Mouse (Mus musculus) hindbrain, embryonic 16.5 days (tissue): Measurements from ENCODE around the gene Tle2. TPM values are rescaled to one million over a fixed set of nuclear protein-coding genes. Genes with fewer than 3 reads are reported as not detected.

Experiments
- ATAC-seq: fragments of 200-750 bp; cut with Nextera tagmentation; 2 replicates; pipeline ENCODE4 v1.8.0; 2017; ENCODE audit warnings: moderate TSS enrichment, moderate library complexity
- H3K27ac ChIP-seq: fragments of 300-500 bp; sonication (generic); 2 replicates; pipeline ENCODE4 v1.5.1; 2014; ENCODE audit warnings: low read depth, mild to moderate bottlenecking, control low read depth, low read length, moderate library complexity
- H3K27me3 ChIP-seq: fragments of 300-500 bp; sonication (generic); replicated peaks from 2 replicates; pipeline ENCODE4 v1.6.1; 2014; ENCODE audit warnings: low read length; ENCODE audit not compliant: control insufficient read depth, insufficient read depth
- H3K36me3 ChIP-seq: fragments of 300-500 bp; sonication (generic); 2 replicates; pipeline ENCODE4 v1.6.1; 2014; ENCODE audit warnings: mild to moderate bottlenecking, low read length, moderate library complexity, mixed read lengths; ENCODE audit not compliant: control insufficient read depth, insufficient read depth
- H3K4me1 ChIP-seq: fragments of 300-500 bp; sonication (generic); 2 replicates; pipeline ENCODE4 v1.6.1; 2014; ENCODE audit warnings: low read depth, low read length; ENCODE audit not compliant: control insufficient read depth, insufficient read depth
- H3K4me2 ChIP-seq: fragments of 300-500 bp; sonication (generic); 2 replicates; pipeline ENCODE4 v1.6.1; 2014; ENCODE audit warnings: mild to moderate bottlenecking, low read length, control low read depth, moderate library complexity
- H3K4me3 ChIP-seq: fragments of 300-500 bp; sonication (generic); 2 replicates; pipeline ENCODE4 v1.5.1; 2014; ENCODE audit warnings: mild to moderate bottlenecking, low read length, control low read depth, moderate library complexity
- H3K9ac ChIP-seq: fragments of 300-500 bp; sonication (generic); 2 replicates; pipeline ENCODE4 v1.6.1; 2014; ENCODE audit warnings: low read depth, mild to moderate bottlenecking, control low read depth, low read length, moderate library complexity
- H3K9me3 ChIP-seq: fragments of 300-500 bp; sonication (generic); 2 replicates; pipeline ENCODE4 v1.6.1; 2014; ENCODE audit warnings: mild to moderate bottlenecking, low read length, moderate library complexity; ENCODE audit not compliant: control insufficient read depth
- WGBS: fragments of 180-500 bp; shearing (Covaris S2); extraction: QIAGEN DNeasy Blood & Tissue Kit; methylation state at CpG from one replicate; pipeline ENCODE4 v1.1.7; 2014; 5-methylcytosine and 5-hydroxymethylcytosine counted together
- polyA plus RNA-seq: library from polyadenylated mRNA; unstranded; fragments of >200 nt; fragmentation: Nextera tagmentation; extraction: Ambion mirVana; gene quantifications from 2 replicates; pipeline ENCODE4 v1.2.1, GENCODE M21; 2015

Tle2 gene
- polyA plus RNA-seq, 1 experiment from 2014 or later: 40.9 TPM

DNA sequence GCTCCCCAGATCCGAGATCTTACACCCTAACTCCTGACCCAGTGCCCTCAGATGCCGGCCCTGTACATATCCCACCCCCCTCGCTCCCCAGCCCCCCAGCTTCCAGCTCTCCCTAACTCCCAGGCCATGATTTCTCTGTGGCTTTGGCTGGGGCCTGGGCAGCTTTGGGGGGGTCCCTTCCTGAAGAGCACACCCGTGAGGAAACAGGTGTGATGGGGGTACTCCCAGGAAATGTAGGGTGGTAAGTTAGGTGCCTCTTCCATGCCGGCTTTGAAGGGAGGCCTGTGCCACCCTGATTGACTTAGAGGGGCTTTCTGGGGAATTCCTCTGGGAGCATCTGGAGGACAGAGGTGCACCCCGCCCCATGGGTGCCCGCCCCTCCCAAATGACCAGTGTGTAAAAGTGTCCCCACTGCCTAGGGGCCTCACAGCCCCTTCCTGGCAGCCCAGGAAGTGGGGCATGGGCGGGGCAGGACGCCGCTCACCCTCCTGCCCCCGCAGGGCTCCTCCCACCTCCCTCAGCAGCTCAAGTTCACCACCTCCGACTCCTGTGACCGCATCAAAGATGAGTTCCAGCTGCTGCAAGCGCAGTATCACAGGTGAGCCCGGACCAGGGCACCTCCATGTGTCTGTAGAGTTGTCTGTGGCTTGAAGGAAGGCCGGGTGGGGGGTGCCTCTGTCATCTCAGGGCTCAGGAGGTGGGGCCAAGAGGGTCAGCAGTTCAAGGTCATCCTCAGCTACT, 13.5 kb upstream of the Tle2 start:
- Histone ChIP-seq H3K4me1 (peaks cover 40% of the 10 kb centered on the region), H3K36me3 (peaks cover 11% of the 10 kb centered on the region), H3K27ac (no peak overlapping the region; the same call in 1 of the 2 replicates), H3K27me3 (peaks cover 10% of the 10 kb centered on the region; the same call in 1 of the 2 replicates), H3K4me2 (peak overlapping the region; percentile 94), H3K9me3 (no peaks in the 10 kb centered on the region), H3K4me3 (peak overlapping the region; percentile 88), H3K9ac (peak overlapping the region; percentile 100)
- ATAC-seq: no peak
- 23% methylated on average over 16 of the region's 16 CpGs for WGBS

GRCm38 (mm10) chr10:81562411-81562810, 11.9 kb upstream of the Tle2 start:
- H3K9me3 ChIP-seq: no peaks in the 10 kb centered on the region
- H3K27me3 ChIP-seq: peaks cover 10% of the 10 kb centered on the region; the same call in 1 of the 2 replicates
- ATAC-seq: no peak
- H3K9ac ChIP-seq: peak overlapping the region; percentile 14; the same call in 1 of the 2 replicates
- peaks cover 40% of the 10 kb centered on the region for H3K4me1 ChIP-seq
- peaks cover 16% of the 10 kb centered on the region for H3K36me3 ChIP-seq
- peak overlapping the region; percentile 15; the same call in 1 of the 2 replicates for H3K4me2 ChIP-seq
- 75% methylated on average over 6 of the region's 6 CpGs for WGBS
- H3K27ac ChIP-seq: no peak overlapping the region
- H3K4me3 ChIP-seq: no peak overlapping the region

GRCm38 (mm10) chr10:81563481-81563880, 10.9 kb upstream of the Tle2 start:
- no peak overlapping the region for H3K27ac ChIP-seq
- 40% methylated on average over 6 of the region's 6 CpGs for WGBS
- peaks cover 43% of the 10 kb centered on the region for H3K4me1 ChIP-seq
- no peaks in the 10 kb centered on the region for H3K9me3 ChIP-seq
- peaks cover 16% of the 10 kb centered on the region for H3K36me3 ChIP-seq
- ATAC-seq: no peak
- H3K4me2 ChIP-seq: peak overlapping the region; percentile 48
- no peak overlapping the region for H3K4me3 ChIP-seq
- peaks cover 10% of the 10 kb centered on the region; the same call in 1 of the 2 replicates for H3K27me3 ChIP-seq
- no peak overlapping the region; the same call in 1 of the 2 replicates for H3K9ac ChIP-seq

- WGBS: 8% methylated on average over 10 of the region's 10 CpGs
- Histone ChIP-seq H3K4me3 (peak overlapping the region; percentile 27), H3K9me3 (no peaks in the 10 kb centered on the region), H3K9ac (peak overlapping the region; percentile 39), H3K36me3 (peaks cover 16% of the 10 kb centered on the region), H3K27me3 (peaks cover 10% of the 10 kb centered on the region; the same call in 1 of the 2 replicates), H3K4me1 (peaks cover 45% of the 10 kb centered on the region), H3K27ac (peak overlapping the region; percentile 13; the same call in 1 of the 2 replicates), H3K4me2 (peak overlapping the region; percentile 48)
- no peak for ATAC-seq
Measured at GRCm38 (mm10) chr10:81564216-81564615, 10.1 kb upstream of the Tle2 start.

DNA sequence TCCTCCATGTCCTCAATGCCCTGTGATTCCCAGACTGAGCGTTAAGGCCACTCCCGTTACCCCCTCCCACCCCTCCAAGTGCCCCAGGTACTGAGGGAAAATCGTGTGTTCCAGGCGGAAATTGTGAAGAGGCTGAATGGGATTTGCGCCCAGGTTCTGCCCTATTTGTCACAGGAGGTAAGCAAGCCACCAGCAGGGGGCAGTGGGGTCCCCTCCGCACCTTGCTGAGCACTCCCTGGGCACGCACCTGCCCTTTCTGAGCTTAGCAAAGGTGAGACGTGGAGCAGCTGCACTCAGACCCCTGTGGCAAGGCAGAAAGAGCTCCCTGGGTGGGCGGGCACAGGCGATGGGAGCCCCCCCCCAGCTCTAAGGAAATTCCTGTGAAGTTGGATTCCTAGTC, 9.6 kb upstream of the Tle2 start:
- Histone ChIP-seq H3K9ac (no peak overlapping the region), H3K4me3 (no peak overlapping the region), H3K27ac (no peak overlapping the region), H3K36me3 (peaks cover 16% of the 10 kb centered on the region), H3K27me3 (peaks cover 10% of the 10 kb centered on the region; the same call in 1 of the 2 replicates), H3K9me3 (no peaks in the 10 kb centered on the region), H3K4me1 (peaks cover 45% of the 10 kb centered on the region), H3K4me2 (no peak overlapping the region)
- ATAC-seq: no peak
- 27% methylated on average over 10 of the region's 10 CpGs for WGBS

GRCm38 (mm10) chr10:81565257-81566228, 8.8 kb upstream of the Tle2 start:
- WGBS: 34% methylated on average over 20 of the region's 20 CpGs
- H3K27ac ChIP-seq: no peak overlapping the region
- H3K36me3 ChIP-seq: peaks cover 16% of the 10 kb centered on the region
- peaks cover 10% of the 10 kb centered on the region; the same call in 1 of the 2 replicates for H3K27me3 ChIP-seq
- no peak for ATAC-seq
- no peak overlapping the region for H3K4me3 ChIP-seq
- H3K9ac ChIP-seq: no peak overlapping the region
- no peak overlapping the region for H3K4me2 ChIP-seq
- H3K9me3 ChIP-seq: no peaks in the 10 kb centered on the region
- H3K4me1 ChIP-seq: peaks cover 49% of the 10 kb centered on the region

DNA sequence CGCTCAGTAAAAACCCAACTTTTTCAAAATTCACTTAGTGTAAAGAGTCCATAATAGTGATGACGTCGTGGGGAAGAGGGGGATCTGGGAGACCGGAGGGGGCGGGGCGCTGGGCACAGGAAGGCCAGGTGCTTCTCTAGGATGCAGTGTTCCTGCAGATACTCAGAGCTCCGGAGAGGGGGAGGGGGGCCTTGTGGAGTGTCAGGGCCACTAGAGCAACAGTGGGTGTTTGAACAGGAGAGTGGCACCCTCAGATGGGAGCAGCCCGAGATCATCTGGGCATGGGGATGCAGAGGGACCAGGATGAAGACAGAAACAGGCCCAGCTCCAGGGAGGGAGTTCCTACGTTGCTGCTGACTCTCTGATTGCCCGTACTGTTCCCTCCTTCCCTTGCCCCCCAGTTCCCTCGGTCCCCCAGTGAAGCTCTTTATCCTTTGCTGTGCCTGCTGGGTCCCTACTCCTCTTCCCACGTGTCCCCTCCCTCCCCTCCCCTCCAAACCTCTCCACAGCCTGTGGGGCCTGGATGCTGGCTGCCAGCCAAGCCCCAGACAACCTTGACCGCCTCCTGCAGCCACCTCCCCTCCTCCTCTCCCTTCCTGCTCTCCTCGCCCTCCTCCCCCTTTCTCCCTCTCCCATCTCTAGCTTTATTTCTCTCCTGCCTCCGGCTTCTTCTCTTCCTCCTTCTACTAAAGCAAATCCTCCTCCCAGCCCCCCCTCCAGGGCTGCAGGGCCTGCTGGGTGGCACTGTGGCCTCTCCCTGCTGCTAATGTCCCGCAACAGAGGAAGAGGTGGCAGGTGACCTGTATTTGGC, 5.8 kb upstream of the Tle2 start:
- Histone ChIP-seq H3K27ac (peak overlapping the region; percentile 31; the same call in 1 of the 2 replicates), H3K9me3 (no peaks in the 10 kb centered on the region), H3K4me3 (no peak overlapping the region), H3K4me2 (peak overlapping the region; percentile 11; the same call in 1 of the 2 replicates), H3K9ac (peak overlapping the region; percentile 44; the same call in 1 of the 2 replicates), H3K4me1 (peaks cover 43% of the 10 kb centered on the region), H3K36me3 (peaks cover 16% of the 10 kb centered on the region), H3K27me3 (peaks cover 10% of the 10 kb centered on the region; the same call in 1 of the 2 replicates)
- 13% methylated on average over 16 of the region's 16 CpGs for WGBS
- ATAC-seq: no peak

GRCm38 (mm10) chr10:81569507-81570237, 4.7 kb upstream of the Tle2 start:
- no peaks in the 10 kb centered on the region for H3K9me3 ChIP-seq
- H3K4me1 ChIP-seq: peaks cover 34% of the 10 kb centered on the region
- no peak overlapping the region for H3K9ac ChIP-seq
- H3K4me3 ChIP-seq: no peak overlapping the region
- no peak overlapping the region for H3K4me2 ChIP-seq
- peaks cover 13% of the 10 kb centered on the region; the same call in 1 of the 2 replicates for H3K27me3 ChIP-seq
- WGBS: 49% methylated on average over 9 of the region's 9 CpGs
- ATAC-seq: no peak
- H3K36me3 ChIP-seq: peaks cover 15% of the 10 kb centered on the region
- H3K27ac ChIP-seq: no peak overlapping the region
